Mouse (Mus musculus) lung, postnatal 25 days (tissue): ENCODE measurements around the gene Cmip.

Experiments used
- DNase-seq: peaks from one replicate; pipeline ENCODE4 v3.0.0; 2022; ENCODE audit warnings: low spot score

Cmip gene

GRCm38 (mm10) chr8:117348718-117349394 is 92.0 kb downstream of the Cmip start:
- DNase-seq = no peak

GRCm38 (mm10) chr8:117349541-117349940 is 92.7 kb downstream of the Cmip start:
- no peak for DNase-seq

GRCm38 (mm10) chr8:117352098-117352497 is 95.2 kb downstream of the Cmip start:
- DNase-seq = no peak

GRCm38 (mm10) chr8:117355111-117355831 is 98.4 kb downstream of the Cmip start:
- no peak for DNase-seq

GRCm38 (mm10) chr8:117356109-117356672 is 99.3 kb downstream of the Cmip start:
- no peak for DNase-seq

GRCm38 (mm10) chr8:117357491-117358467 is 100.9 kb downstream of the Cmip start:
- no peak for DNase-seq

- DNase-seq = no peak
Measured at GRCm38 (mm10) chr8:117360172-117360930, 103.5 kb downstream of the Cmip start.

- DNase-seq = no peak
Measured at GRCm38 (mm10) chr8:117361595-117362437, 105.0 kb downstream of the Cmip start.

- no peak for DNase-seq
Measured at GRCm38 (mm10) chr8:117362438-117362726, 105.5 kb downstream of the Cmip start.

- DNase-seq = peak; percentile 43
Measured at GRCm38 (mm10) chr8:117363291-117363690, 106.4 kb downstream of the Cmip start.

- peak; percentile 65 for DNase-seq
Measured at GRCm38 (mm10) chr8:117364374-117365160, 107.7 kb downstream of the Cmip start.

- no peak for DNase-seq
Measured at GRCm38 (mm10) chr8:117366475-117366874, 109.6 kb downstream of the Cmip start.

GRCm38 (mm10) chr8:117367441-117367840 is 110.6 kb downstream of the Cmip start:
- DNase-seq = peak; percentile 82

- peak; percentile 88 for DNase-seq
Measured at GRCm38 (mm10) chr8:117368781-117369180, 111.9 kb downstream of the Cmip start.

GRCm38 (mm10) chr8:117370009-117370408 is 113.1 kb downstream of the Cmip start:
- no peak for DNase-seq

GRCm38 (mm10) chr8:117371189-117371588 is 114.3 kb downstream of the Cmip start:
- no peak for DNase-seq

GRCm38 (mm10) chr8:117372070-117372469 is 115.2 kb downstream of the Cmip start:
- DNase-seq = no peak

GRCm38 (mm10) chr8:117373001-117373428 is 116.2 kb downstream of the Cmip start:
- no peak for DNase-seq

GRCm38 (mm10) chr8:117374087-117374486 is 117.2 kb downstream of the Cmip start:
- no peak for DNase-seq

- no peak for DNase-seq
Measured at GRCm38 (mm10) chr8:117376997-117377396, 120.1 kb downstream of the Cmip start.
